Mouse (Mus musculus): Measurements from ENCODE around the gene Lmx1b.

DNA sequence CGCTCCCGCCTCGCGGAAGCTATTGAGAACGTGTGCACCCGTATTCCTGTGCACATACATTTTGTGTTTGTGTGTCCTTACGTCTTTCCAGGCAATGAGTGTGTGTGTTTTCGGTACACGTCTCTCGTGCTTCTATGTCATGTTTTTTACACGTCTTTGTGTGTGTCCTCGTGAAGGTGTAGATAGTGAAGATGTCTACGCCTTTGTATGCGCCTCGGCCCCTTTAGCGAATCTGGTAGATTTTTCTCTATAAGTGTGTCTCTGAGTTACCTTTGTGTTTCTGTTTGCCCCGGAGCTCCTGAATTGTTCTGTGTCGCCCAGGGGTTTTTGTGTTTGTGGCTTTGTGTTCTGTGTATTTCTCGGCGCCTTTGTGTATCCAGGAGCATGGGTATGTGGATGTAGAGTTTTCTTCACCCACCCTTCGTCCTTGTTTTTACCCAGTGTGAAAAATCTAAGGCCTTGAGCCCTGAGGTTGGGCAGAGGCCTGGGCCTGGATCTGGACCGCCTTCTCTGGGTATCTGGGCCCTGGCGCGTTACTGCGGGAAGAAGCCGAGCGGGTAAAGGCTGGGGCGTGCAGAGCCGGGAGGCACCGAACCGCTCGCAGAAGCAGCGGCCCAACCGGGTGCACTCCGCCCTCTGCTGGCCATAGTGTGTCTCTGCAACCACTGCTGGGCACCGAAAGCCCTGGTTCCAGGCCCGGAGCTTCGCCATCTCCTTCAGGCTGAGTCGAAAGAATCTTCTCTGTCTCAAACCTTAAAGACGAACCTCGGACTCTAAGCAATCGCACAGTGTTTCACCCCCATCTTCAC is 2.5 kb upstream of the Lmx1b start:
- TF ChIP-seq POLR2A (IDR thresholded peaks at IDR 0.05; ENCODE audit: insufficient read depth, low read depth, low read length) (no peak), CTCF (IDR thresholded peaks at IDR 0.05) (peak; percentile 98; the same call in 1 of the 2 replicates), EP300 (IDR thresholded peaks at IDR 0.05; ENCODE audit: insufficient read depth, low read depth, low read length) (no peak)

All from heart, adult 2 months (tissue).